Mouse (Mus musculus) C2C12 (cell line): ENCODE measurements around the gene Spata2l.

Source experiments
- CTCF ChIP-seq: IDR thresholded peaks from one replicate; pipeline ENCODE4 v1.5.1; 2011; ENCODE audit not compliant: control insufficient read depth, insufficient read depth, insufficient read length
- MAX ChIP-seq: IDR thresholded peaks from one replicate; pipeline ENCODE4 v1.6.1; 2011; ENCODE audit warnings: mild to moderate bottlenecking, control low read depth
- MYOG ChIP-seq: IDR thresholded peaks from one replicate; pipeline ENCODE4 v1.6.1; 2011; ENCODE audit not compliant: control insufficient read depth, insufficient read length; ENCODE audit errors: extremely low read depth
- USF1 ChIP-seq: IDR thresholded peaks from one replicate; pipeline ENCODE4 v1.6.1; 2011; ENCODE audit warnings: low read depth, mild to moderate bottlenecking, control low read depth, moderate library complexity

- TF ChIP-seq CTCF (no peak), USF1 (no peak), MAX (no peak), MYOG (no peak)
Observed at GRCm38 (mm10) chr8:123185566-123186409, 50.2 kb downstream of the Spata2l start, which contains the start of gene Dpep1.
